Mouse (Mus musculus) lung, postnatal 4 days (tissue): ENCODE data around the gene Sh3pxd2a.
A peak's percentile ranks its signal among the peaks of the same experiment; 100 is the strongest.

Experiments
- DNase-seq, 2 experiments: peaks; one replicate each; pipeline ENCODE4 v3.0.0; 2021

Gene Sh3pxd2a

GRCm38 (mm10) chr19:47436236-47436635 is 28.0 kb downstream of the Sh3pxd2a start:
- DNase-seq: no peak

- DNase-seq: no peak
Measured at GRCm38 (mm10) chr19:47434655-47435054, 29.5 kb downstream of the Sh3pxd2a start.

GRCm38 (mm10) chr19:47432339-47432738 is 31.9 kb downstream of the Sh3pxd2a start:
- peak; percentile 84 to 92 for DNase-seq

GRCm38 (mm10) chr19:47431189-47431931 is 32.8 kb downstream of the Sh3pxd2a start:
- DNase-seq: no peak

- peak in 1 of 2 experiments; percentile 43 for DNase-seq
Measured at GRCm38 (mm10) chr19:47430160-47430559, 34.0 kb downstream of the Sh3pxd2a start.

- peak; percentile 58 to 69 for DNase-seq
Measured at GRCm38 (mm10) chr19:47429245-47429644, 35.0 kb downstream of the Sh3pxd2a start.

- DNase-seq: no peak
Measured at GRCm38 (mm10) chr19:47428794-47429193, 35.4 kb downstream of the Sh3pxd2a start.

- peak; percentile 59 to 84 for DNase-seq
Measured at GRCm38 (mm10) chr19:47427841-47428789, 36.1 kb downstream of the Sh3pxd2a start.

GRCm38 (mm10) chr19:47423632-47424031 is 40.6 kb downstream of the Sh3pxd2a start:
- DNase-seq: peak in 1 of 2 experiments; percentile 22

GRCm38 (mm10) chr19:47421128-47421898 is 42.9 kb downstream of the Sh3pxd2a start:
- peak; percentile 65 to 85 for DNase-seq

GRCm38 (mm10) chr19:47420539-47420938 is 43.7 kb downstream of the Sh3pxd2a start:
- DNase-seq: no peak

- DNase-seq: no peak
Measured at GRCm38 (mm10) chr19:47419208-47419607, 45.0 kb downstream of the Sh3pxd2a start.

GRCm38 (mm10) chr19:47416161-47416560 is 48.0 kb downstream of the Sh3pxd2a start:
- no peak for DNase-seq

DNA sequence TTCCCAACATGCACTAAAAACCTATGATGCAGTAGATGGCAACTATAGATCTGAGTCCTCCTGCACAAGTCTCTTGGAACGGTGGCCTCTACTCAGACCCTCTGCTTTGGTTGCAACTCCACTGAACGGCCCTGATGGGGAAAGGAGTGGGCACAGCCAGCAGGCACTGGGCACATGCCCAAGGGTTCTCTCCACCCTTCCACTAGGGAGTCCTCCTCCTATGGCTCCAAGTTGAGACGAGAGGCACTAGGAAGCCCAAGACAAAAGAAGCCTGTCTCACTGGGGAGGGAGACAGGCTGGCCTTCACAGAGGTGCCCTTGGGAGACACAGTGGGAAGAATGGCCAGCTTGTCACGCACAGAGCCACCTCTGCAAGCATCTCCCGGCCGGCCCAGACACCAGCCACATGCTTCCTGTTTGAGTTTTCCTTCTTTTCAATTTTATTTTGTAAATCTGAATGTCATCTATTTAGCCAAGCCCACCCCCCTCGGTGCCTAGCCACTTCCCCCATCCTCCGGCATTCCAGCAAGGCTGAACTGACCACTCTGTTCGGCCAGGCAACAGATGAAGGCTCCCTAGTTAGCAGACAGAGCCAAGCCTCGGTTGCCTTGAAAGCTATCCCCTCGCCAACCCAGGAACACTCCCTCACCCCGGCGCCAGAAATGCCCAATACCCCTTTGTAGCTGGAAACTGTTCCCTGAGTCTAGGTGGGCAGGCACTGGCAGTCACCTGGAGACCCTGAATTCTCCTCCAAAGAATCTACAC is 49.9 kb downstream of the Sh3pxd2a start:
- DNase-seq: no peak

GRCm38 (mm10) chr19:47413458-47414005 is 50.7 kb downstream of the Sh3pxd2a start:
- no peak for DNase-seq

DNA sequence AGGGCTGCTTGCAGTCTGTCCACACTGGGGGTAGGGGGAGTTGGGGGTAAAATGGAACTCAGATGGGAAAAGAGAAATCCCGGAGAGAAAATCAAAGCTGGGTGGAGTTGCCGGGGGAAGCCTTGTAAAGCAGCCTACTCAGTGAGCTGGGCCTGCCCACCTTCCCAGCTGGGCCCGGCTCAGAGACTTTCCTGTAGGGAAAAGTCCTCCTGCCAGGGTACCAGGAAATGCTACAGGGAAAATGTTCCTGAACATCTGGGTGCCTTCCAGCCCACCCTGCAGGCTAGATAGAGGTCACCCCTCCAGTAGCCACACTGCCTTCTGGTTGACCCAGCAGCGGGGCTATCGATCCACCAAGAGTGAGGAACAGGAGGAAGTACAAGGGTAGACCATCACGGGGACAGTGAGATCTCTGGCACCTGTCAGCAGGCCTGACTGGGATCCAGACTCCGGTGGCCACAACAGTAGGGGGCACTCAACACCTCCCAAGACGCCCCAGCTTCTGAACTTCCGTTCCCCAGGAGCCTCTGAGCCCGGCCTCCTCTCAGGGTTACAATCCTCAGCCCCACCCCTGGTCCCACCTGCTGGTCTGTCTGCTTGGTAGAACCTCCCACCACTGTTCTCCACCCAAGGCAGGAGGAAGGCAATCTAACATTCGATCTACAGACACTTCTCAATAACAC is 51.5 kb downstream of the Sh3pxd2a start:
- DNase-seq: no peak

- DNase-seq: no peak
Measured at GRCm38 (mm10) chr19:47410301-47410700, 53.9 kb downstream of the Sh3pxd2a start.

- no peak for DNase-seq
Measured at GRCm38 (mm10) chr19:47409142-47409541, 55.1 kb downstream of the Sh3pxd2a start.

DNA sequence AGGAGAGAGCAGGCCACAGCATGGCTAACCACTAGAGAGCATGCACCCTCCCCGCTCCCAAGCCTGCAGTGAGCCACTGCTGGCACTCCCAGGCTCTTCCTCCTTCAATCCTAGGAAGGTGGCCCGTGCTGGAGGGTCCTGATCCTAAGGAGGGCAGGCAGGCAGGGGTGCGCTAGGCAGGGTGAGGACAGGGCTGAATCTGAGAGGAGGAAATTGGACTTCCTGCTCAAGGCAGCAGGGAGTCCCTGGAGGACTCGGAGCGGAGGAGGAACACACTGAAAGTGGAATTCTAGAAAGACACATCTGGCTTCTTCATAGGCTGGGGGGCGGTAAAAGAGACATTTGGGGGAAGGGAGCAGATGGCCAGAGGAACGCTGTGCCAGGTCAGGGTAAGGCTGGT is 55.5 kb downstream of the Sh3pxd2a start:
- DNase-seq: no peak

DNA sequence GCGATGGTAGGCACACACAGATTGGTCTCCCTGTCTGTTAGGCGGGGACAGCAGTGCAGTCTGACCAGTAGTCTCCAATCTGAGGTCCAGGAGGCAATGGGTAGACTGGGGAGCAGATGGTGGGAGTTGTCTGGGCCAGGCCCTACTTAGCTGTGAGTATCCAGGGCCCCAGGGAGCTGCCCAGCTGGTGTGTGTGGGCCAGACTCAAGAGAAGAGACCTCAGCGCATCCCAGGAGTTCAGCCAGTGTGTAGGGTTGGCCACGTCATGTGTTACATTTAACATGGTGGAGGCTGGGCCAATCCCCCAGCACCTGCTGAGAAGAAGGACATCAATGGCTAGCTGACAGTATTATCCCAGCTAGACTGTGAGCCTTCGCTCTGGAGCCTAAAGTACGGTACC is 56.9 kb downstream of the Sh3pxd2a start:
- DNase-seq: no peak

- peak in 1 of 2 experiments; percentile 27 for DNase-seq
Measured at GRCm38 (mm10) chr19:47406524-47406923, 57.7 kb downstream of the Sh3pxd2a start.
